Mouse (Mus musculus): ENCODE results near the gene Cass4. TPM values are rescaled to one million over a fixed set of nuclear protein-coding genes. Genes with fewer than 3 reads are reported as not detected.

Gene Cass4
- total and polyA plus RNA-seq, 2 experiments, result not detected

GRCm38 (mm10) chr2:172378332-172378731 lies 15.3 kb upstream of the Cass4 start:
- Histone ChIP-seq H3K9ac (ENCODE audit: low read depth, low read length) (no peak overlapping the region), H3K27ac (replicated peaks; ENCODE audit: insufficient read depth, low read depth, low read length) (no peak overlapping the region), H3K36me3 (ENCODE audit: control insufficient read depth, insufficient read depth, low read length) (peaks cover 43% of the 10 kb centered on the region), H3K4me1 (ENCODE audit: control insufficient read depth, insufficient read depth, low read length) (no peaks in the 10 kb centered on the region), H3K27me3 (ENCODE audit: control insufficient read depth, insufficient read depth, low read length) (no peaks in the 10 kb centered on the region), H3K79me2 (ENCODE audit: control insufficient read depth, insufficient read depth, low read length) (no peaks in the 10 kb centered on the region), H3K4me3 (ENCODE audit: insufficient read depth, low read depth, low read length) (no peak overlapping the region)
- peak; percentile 14 for DNase-seq (ENCODE audit: extremely low read depth, low read depth, low spot score)
- 74% methylated on average over 7 of the region's 7 CpGs for WGBS
- TF ChIP-seq CTCF (IDR thresholded peaks at IDR 0.05; ENCODE audit: low read depth, low read length) (peak; percentile 80), POLR2A (IDR thresholded peaks at IDR 0.05; ENCODE audit: extremely low read depth, insufficient read depth, low read length) (no peak)

GRCm38 (mm10) chr2:172380513-172380912 lies 13.1 kb upstream of the Cass4 start:
- no peak overlapping the region for H3K4me3 ChIP-seq (ENCODE audit: insufficient read depth, low read depth, low read length)
- no peak overlapping the region for H3K9ac ChIP-seq (ENCODE audit: low read depth, low read length)
- no peak for DNase-seq (ENCODE audit: extremely low read depth, low read depth, low spot score)
- peaks cover 41% of the 10 kb centered on the region for H3K36me3 ChIP-seq (ENCODE audit: control insufficient read depth, insufficient read depth, low read length)
- H3K79me2 ChIP-seq (ENCODE audit: control insufficient read depth, insufficient read depth, low read length), result no peaks in the 10 kb centered on the region
- no peaks in the 10 kb centered on the region for H3K27me3 ChIP-seq (ENCODE audit: control insufficient read depth, insufficient read depth, low read length)
- H3K27ac ChIP-seq (replicated peaks; ENCODE audit: insufficient read depth, low read depth, low read length), result no peak overlapping the region
- no peak for TF ChIP-seq POLR2A (IDR thresholded peaks at IDR 0.05; ENCODE audit: extremely low read depth, insufficient read depth, low read length)
- WGBS, result 91% methylated on average over 17 of the region's 17 CpGs
- no peaks in the 10 kb centered on the region for H3K4me1 ChIP-seq (ENCODE audit: control insufficient read depth, insufficient read depth, low read length)

DNA sequence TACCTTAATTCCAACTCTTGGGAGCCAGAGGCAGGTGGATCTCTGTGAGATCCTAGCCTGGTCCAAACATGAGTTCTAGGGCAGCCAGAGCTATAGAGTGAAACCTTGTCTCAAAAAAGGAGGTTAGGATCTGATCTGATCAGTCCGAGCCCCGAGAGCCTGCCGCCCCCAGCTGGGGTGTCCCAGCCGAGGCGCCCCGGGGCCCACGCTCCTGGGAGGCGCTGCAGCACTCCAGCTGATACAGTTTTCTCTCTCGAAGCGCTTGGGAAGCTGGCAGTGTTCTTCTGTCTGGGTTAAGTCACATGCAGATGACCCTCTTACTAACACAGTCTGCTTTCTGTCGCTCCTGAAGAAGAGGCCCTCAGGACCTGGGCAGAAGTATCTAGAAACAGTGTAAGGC lies 12.3 kb upstream of the Cass4 start:
- no peak for DNase-seq (ENCODE audit: extremely low read depth, low read depth, low spot score)
- no peaks in the 10 kb centered on the region for H3K27me3 ChIP-seq (ENCODE audit: control insufficient read depth, insufficient read depth, low read length)
- WGBS, result 95% methylated on average over 11 of the region's 11 CpGs
- peaks cover 33% of the 10 kb centered on the region for H3K36me3 ChIP-seq (ENCODE audit: control insufficient read depth, insufficient read depth, low read length)
- TF ChIP-seq POLR2A (IDR thresholded peaks at IDR 0.05; ENCODE audit: extremely low read depth, insufficient read depth, low read length) (no peak), CTCF (IDR thresholded peaks at IDR 0.05; ENCODE audit: low read depth, low read length) (no peak)
- no peak overlapping the region for H3K9ac ChIP-seq (ENCODE audit: low read depth, low read length)
- H3K27ac ChIP-seq (replicated peaks; ENCODE audit: insufficient read depth, low read depth, low read length), result no peak overlapping the region
- H3K79me2 ChIP-seq (ENCODE audit: control insufficient read depth, insufficient read depth, low read length), result no peaks in the 10 kb centered on the region
- no peaks in the 10 kb centered on the region for H3K4me1 ChIP-seq (ENCODE audit: control insufficient read depth, insufficient read depth, low read length)
- H3K4me3 ChIP-seq (ENCODE audit: insufficient read depth, low read depth, low read length), result no peak overlapping the region

DNA sequence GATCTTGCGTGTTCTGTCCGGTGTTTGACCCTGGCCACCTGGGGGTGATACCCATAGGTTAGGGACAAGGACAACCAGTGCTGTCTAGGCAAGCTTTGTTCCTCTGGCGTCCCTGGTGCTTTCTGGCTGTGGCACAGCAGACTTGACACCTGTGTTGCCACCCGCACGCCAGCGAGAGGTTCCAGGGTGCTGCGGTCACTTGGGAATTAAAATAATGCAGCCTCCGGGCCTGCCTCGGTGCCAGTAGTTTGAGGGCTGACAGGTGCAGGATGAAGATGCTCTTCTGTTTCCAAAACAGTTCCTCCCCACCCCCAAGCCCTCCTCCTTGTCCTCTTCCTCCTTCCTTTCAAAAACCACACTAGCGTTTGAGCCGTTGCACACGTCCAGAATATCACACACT lies 11.7 kb upstream of the Cass4 start:
- 90% methylated on average over 12 of the region's 12 CpGs for WGBS
- H3K4me1 ChIP-seq (ENCODE audit: control insufficient read depth, insufficient read depth, low read length), result no peaks in the 10 kb centered on the region
- H3K27ac ChIP-seq (replicated peaks; ENCODE audit: insufficient read depth, low read depth, low read length), result no peak overlapping the region
- H3K36me3 ChIP-seq (ENCODE audit: control insufficient read depth, insufficient read depth, low read length), result peaks cover 31% of the 10 kb centered on the region
- no peaks in the 10 kb centered on the region for H3K27me3 ChIP-seq (ENCODE audit: control insufficient read depth, insufficient read depth, low read length)
- H3K9ac ChIP-seq (ENCODE audit: low read depth, low read length), result no peak overlapping the region
- H3K4me3 ChIP-seq (ENCODE audit: insufficient read depth, low read depth, low read length), result no peak overlapping the region
- TF ChIP-seq POLR2A (IDR thresholded peaks at IDR 0.05; ENCODE audit: extremely low read depth, insufficient read depth, low read length) (no peak), CTCF (IDR thresholded peaks at IDR 0.05; ENCODE audit: low read depth, low read length) (no peak)
- H3K79me2 ChIP-seq (ENCODE audit: control insufficient read depth, insufficient read depth, low read length), result no peaks in the 10 kb centered on the region
- no peak for DNase-seq (ENCODE audit: extremely low read depth, low read depth, low spot score)

GRCm38 (mm10) chr2:172384715-172385114 lies 8.9 kb upstream of the Cass4 start:
- Histone ChIP-seq H3K36me3 (ENCODE audit: control insufficient read depth, insufficient read depth, low read length) (peaks cover 12% of the 10 kb centered on the region; the same call in 1 of the 2 replicates), H3K4me3 (ENCODE audit: insufficient read depth, low read depth, low read length) (no peak overlapping the region), H3K79me2 (ENCODE audit: control insufficient read depth, insufficient read depth, low read length) (no peaks in the 10 kb centered on the region), H3K9ac (ENCODE audit: low read depth, low read length) (no peak overlapping the region), H3K27ac (replicated peaks; ENCODE audit: insufficient read depth, low read depth, low read length) (no peak overlapping the region), H3K27me3 (ENCODE audit: control insufficient read depth, insufficient read depth, low read length) (no peaks in the 10 kb centered on the region), H3K4me1 (ENCODE audit: control insufficient read depth, insufficient read depth, low read length) (no peaks in the 10 kb centered on the region)
- DNase-seq (ENCODE audit: extremely low read depth, low read depth, low spot score), result no peak
- WGBS, result 83% methylated on average over 3 of the region's 3 CpGs
- TF ChIP-seq POLR2A (IDR thresholded peaks at IDR 0.05; ENCODE audit: extremely low read depth, insufficient read depth, low read length), result no peak
- TF ChIP-seq CTCF (IDR thresholded peaks at IDR 0.05; ENCODE audit: low read depth, low read length), result no peak

DNA sequence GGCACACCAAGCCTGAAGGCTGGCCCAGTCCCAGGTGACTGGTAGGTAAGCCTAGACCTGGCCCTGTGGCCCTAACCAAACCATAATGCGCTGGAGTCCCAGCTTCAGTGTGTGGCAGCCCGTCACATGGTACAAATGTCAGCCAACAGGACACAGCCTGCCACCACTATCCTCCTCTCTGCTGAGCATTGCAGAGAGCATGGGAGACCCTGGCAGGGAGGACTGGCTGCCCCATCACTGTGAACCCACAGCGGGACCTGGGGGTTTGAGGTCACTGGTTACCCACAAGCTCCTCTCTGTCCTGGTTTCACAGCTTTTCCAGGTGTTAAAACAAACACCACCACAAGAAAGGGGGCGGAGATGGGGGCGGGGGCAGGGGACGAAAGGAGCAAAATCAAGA lies 3.3 kb upstream of the Cass4 start:
- DNase-seq (ENCODE audit: extremely low read depth, low read depth, low spot score), result no peak
- no peak overlapping the region for H3K4me3 ChIP-seq (ENCODE audit: insufficient read depth, low read depth, low read length)
- no peaks in the 10 kb centered on the region for H3K79me2 ChIP-seq (ENCODE audit: control insufficient read depth, insufficient read depth, low read length)
- no peak for TF ChIP-seq POLR2A (IDR thresholded peaks at IDR 0.05; ENCODE audit: extremely low read depth, insufficient read depth, low read length)
- TF ChIP-seq CTCF (IDR thresholded peaks at IDR 0.05; ENCODE audit: low read depth, low read length), result no peak
- no peaks in the 10 kb centered on the region for H3K27me3 ChIP-seq (ENCODE audit: control insufficient read depth, insufficient read depth, low read length)
- no peak overlapping the region for H3K9ac ChIP-seq (ENCODE audit: low read depth, low read length)
- no peaks in the 10 kb centered on the region for H3K36me3 ChIP-seq (ENCODE audit: control insufficient read depth, insufficient read depth, low read length)
- H3K27ac ChIP-seq (replicated peaks; ENCODE audit: insufficient read depth, low read depth, low read length), result no peak overlapping the region
- WGBS, result 52% methylated on average over 6 of the region's 6 CpGs
- no peaks in the 10 kb centered on the region; the same call in 1 of the 2 replicates for H3K4me1 ChIP-seq (ENCODE audit: control insufficient read depth, insufficient read depth, low read length)

All from liver, adult 2 months (tissue).